Mouse (Mus musculus) retina, postnatal 7 days (tissue): ENCODE data around the gene Slc7a5.

ENCODE experiments used
- DNase-seq: peaks from one replicate; pipeline ENCODE4 v3.0.0-alpha.2; 2012; ENCODE audit warnings: low read depth, low spot score

Slc7a5 gene

GRCm38 (mm10) chr8:121850821-121851470 is 56.5 kb downstream of the Slc7a5 start:
- peak; percentile 92 for DNase-seq

- DNase-seq: no peak
Measured at GRCm38 (mm10) chr8:121850436-121850820, 57.1 kb downstream of the Slc7a5 start.

- DNase-seq: peak; percentile 46
Measured at GRCm38 (mm10) chr8:121850018-121850417, 57.5 kb downstream of the Slc7a5 start.

- no peak for DNase-seq
Measured at GRCm38 (mm10) chr8:121849303-121849702, 58.2 kb downstream of the Slc7a5 start.

- DNase-seq: no peak
Measured at GRCm38 (mm10) chr8:121848495-121848894, 59.0 kb downstream of the Slc7a5 start.

GRCm38 (mm10) chr8:121847987-121848386 is 59.5 kb downstream of the Slc7a5 start:
- no peak for DNase-seq

GRCm38 (mm10) chr8:121847261-121847822 is 60.2 kb downstream of the Slc7a5 start:
- no peak for DNase-seq

GRCm38 (mm10) chr8:121846815-121847214 is 60.7 kb downstream of the Slc7a5 start:
- no peak for DNase-seq

GRCm38 (mm10) chr8:121844765-121845164 is 62.7 kb downstream of the Slc7a5 start:
- DNase-seq: no peak

- DNase-seq: no peak
Measured at GRCm38 (mm10) chr8:121843184-121843733, 64.2 kb downstream of the Slc7a5 start.

GRCm38 (mm10) chr8:121842064-121842955 is 65.2 kb downstream of the Slc7a5 start:
- no peak for DNase-seq

GRCm38 (mm10) chr8:121841242-121841641 is 66.3 kb downstream of the Slc7a5 start:
- peak; percentile 45 for DNase-seq

GRCm38 (mm10) chr8:121832503-121832902 is 75.0 kb downstream of the Slc7a5 start:
- peak; percentile 54 for DNase-seq

- DNase-seq: no peak
Measured at GRCm38 (mm10) chr8:121832061-121832460, 75.4 kb downstream of the Slc7a5 start.
